Mouse (Mus musculus): ENCODE data around the gene Fbxw26. TPM values are rescaled to one million over a fixed set of nuclear protein-coding genes. Genes with fewer than 3 reads are reported as not detected.
"Not testable (repeated sequence)": the region's sequence is repeated elsewhere in the genome, so short reads cannot be mapped to it uniquely, and the experiment has no call there.

Gene Fbxw26
- not detected for total RNA-seq (2021)

- DNase-seq (ENCODE audit: low spot score in 2 of 2); intact Hi-C loops (cut with DNase I): not testable (repeated sequence)
Measured at GRCm38 (mm10) chr9:109745989-109746388, at the start of gene Fbxw26. TSS of gene Fbxw26 (minus strand) at chr9:109746089.

GRCm38 (mm10) chr9:109795221-109795620 is 49.3 kb upstream of the Fbxw26 start:
- intact Hi-C loops (cut with DNase I), result no loop called here
- DNase-seq (ENCODE audit: low spot score in 2 of 2), result no peak

- DNase-seq (ENCODE audit: low spot score in 2 of 2); intact Hi-C loops (cut with DNase I): not testable (repeated sequence)
Measured at GRCm38 (mm10) chr9:109790570-109790969, 44.7 kb upstream of the Fbxw26 start, which contains the start of gene Fbxw27. TSS of gene Fbxw27 (minus strand) at chr9:109790670.

GRCm38 (mm10) chr9:109766841-109767240 is 21.0 kb upstream of the Fbxw26 start:
- DNase-seq (ENCODE audit: low spot score in 2 of 2); intact Hi-C loops (cut with DNase I): not testable (repeated sequence)

GRCm38 (mm10) chr9:109702600-109702999 is 43.3 kb downstream of the Fbxw26 start, which contains the start of gene Fbxw18:
TSS of gene Fbxw18 (minus strand) at chr9:109702700.
- DNase-seq (ENCODE audit: low spot score in 2 of 2); intact Hi-C loops (cut with DNase I): not testable (repeated sequence)

GRCm38 (mm10) chr9:109685299-109685698 is 60.6 kb downstream of the Fbxw26 start:
- intact Hi-C loops (cut with DNase I), result no loop called here
- DNase-seq (ENCODE audit: low spot score in 2 of 2), result no peak

Other genes with a start within 250 kb of the Fbxw26 start
- not detected for gene Fbxw15, start 177.8 kb downstream of the Fbxw26 start, total RNA-seq (2021)
- not detected for gene Fbxw24, start 120.0 kb downstream of the Fbxw26 start, total RNA-seq (2021)
- not detected for gene Fbxw25, start 81.4 kb downstream of the Fbxw26 start, total RNA-seq (2021)
- gene Fbxw18, start 43.4 kb downstream of the Fbxw26 start, total RNA-seq (2021), result not detected
- gene Fbxw27, start 44.6 kb upstream of the Fbxw26 start, total RNA-seq (2021), result not detected
- gene Spink8, start 66.2 kb upstream of the Fbxw26 start, total RNA-seq (2021), result 1 to 10 TPM in 1 of 2 experiments, not detected in 1; 5.7 TPM
- 1 to 10 TPM; 8.0 to 9.5 TPM for gene Nme6, start 86.7 kb upstream of the Fbxw26 start, total RNA-seq (2021)
- gene Camp, start 103.5 kb upstream of the Fbxw26 start, total RNA-seq (2021), result not detected
- 1 to 10 TPM; 4.6 to 5.0 TPM for gene Cdc25a, start 129.5 kb upstream of the Fbxw26 start, total RNA-seq (2021)
- gene Map4, start 185.4 kb upstream of the Fbxw26 start, total RNA-seq (2021), result 100 to 1,000 TPM; 353 to 398 TPM

Data from left cerebral cortex, postnatal 36 days (tissue).